Mouse (Mus musculus): ENCODE measurements at regions not wholly inside any gene's neighbourhood (a gene's known extent, or its start where the extent isn't known, plus 50 kb on each side); places are given as distances from the start of the nearest gene placed in this dataset.

GRCm38 (mm10) chr15:62297138-62297537, 1374.3 kb upstream of the A1bg start:
- Histone ChIP-seq H3K4me2 (ENCODE audit: insufficient read depth, low read depth, poor library complexity, severe bottlenecking) (no peak overlapping the region), H3K4me1 (ENCODE audit: control insufficient read depth in 1 of 2, insufficient read depth in 2 of 2) (peaks cover 4 to 13% of the 10 kb centered on the region in 2 experiments; a peak in 3 of 4 replicates), H3K27me3 (replicated peaks) (no peaks in the 10 kb centered on the region), H3K9me3 (replicated peaks; ENCODE audit: low read length) (no peaks in the 10 kb centered on the region), H3K9ac (ENCODE audit: insufficient read depth, low read depth) (no peak overlapping the region), H3K27ac (ENCODE audit: insufficient read depth, low read depth) (no peak overlapping the region), H3K36me3 (replicated peaks in 1 of 2; ENCODE audit: control insufficient read depth in 1 of 2, insufficient read depth in 1 of 2, low read length in 1 of 2) (no peaks in the 10 kb centered on the region), H3K4me3 (replicated peaks in 1 of 3; ENCODE audit: low read depth in 2 of 3, low read length in 2 of 3, poor library complexity in 1 of 3) (no peak overlapping the region), H3K79me2 (replicated peaks; ENCODE audit: control insufficient read depth, extremely low read depth, insufficient read depth, poor library complexity, severe bottlenecking) (no peaks in the 10 kb centered on the region)
- dilution Hi-C loops (cut with MboI; ENCODE audit: extremely low pct_ligation_motif_present, extremely low pct_unique_long_range_greater_than_20kb, low sequenced_read_pairs), result no loop called here
- TF ChIP-seq E2F4 (IDR thresholded peaks at IDR 0.05; ENCODE audit: insufficient replicate concordance, low read depth, low read length) (no peak), ZKSCAN1 (IDR thresholded peaks at IDR 0.05; ENCODE audit: borderline replicate concordance, low read depth, low read length) (peak; percentile 95), POLR2A (IDR thresholded peaks at IDR 0.05; ENCODE audit: low read depth, low read length) (no peak), GABPA (IDR thresholded peaks at IDR 0.05; ENCODE audit: insufficient replicate concordance, low read depth, low read length) (no peak)
- in situ Hi-C loops (cut with MboI; ENCODE audit: low pct_ligation_motif_present, low pct_unique_long_range_greater_than_20kb, low sequenced_read_pairs), result no loop called here
- no peak for DNase-seq (ENCODE audit: extremely low read depth)

DNA sequence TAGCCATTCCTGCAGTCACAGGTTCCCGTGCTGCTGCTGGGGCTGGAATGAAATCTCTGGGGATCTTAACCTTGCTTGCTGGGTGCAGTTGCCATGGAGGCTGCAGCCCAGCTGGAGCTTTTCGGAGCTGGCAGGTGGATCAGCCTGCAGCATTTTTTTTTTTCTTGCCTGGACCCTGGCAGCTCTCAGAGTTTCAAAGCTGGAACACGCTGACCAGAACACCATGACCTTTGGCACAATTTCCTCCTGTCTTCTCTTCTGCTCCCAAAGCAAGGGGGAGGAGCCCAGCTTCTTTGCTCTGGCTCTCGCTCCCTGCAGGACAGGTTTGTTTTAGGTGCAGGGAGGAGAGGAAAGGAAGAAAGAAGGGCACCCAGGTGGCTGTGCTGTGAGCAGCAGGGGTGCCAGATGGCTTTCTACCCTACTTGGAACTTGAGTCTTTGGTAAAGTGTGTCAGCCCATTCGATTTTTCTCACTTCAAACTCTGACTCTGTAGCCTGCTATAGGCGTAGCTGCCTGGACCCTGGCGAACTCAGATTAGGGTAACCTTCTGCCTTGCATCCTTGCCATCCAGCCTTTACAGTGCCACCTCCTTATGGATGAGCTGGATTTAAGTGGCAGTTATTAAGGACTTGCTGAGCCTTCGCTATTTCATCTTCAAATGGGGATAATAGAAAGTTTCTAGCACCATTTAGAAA, 1372.6 kb upstream of the A1bg start:
- H3K9me3 ChIP-seq (replicated peaks; ENCODE audit: low read length), result no peaks in the 10 kb centered on the region
- H3K4me1 ChIP-seq (ENCODE audit: control insufficient read depth in 1 of 2, insufficient read depth in 2 of 2), result peaks cover 10 to 20% of the 10 kb centered on the region in 2 experiments; a peak in 3 of 4 replicates
- H3K9ac ChIP-seq (ENCODE audit: insufficient read depth, low read depth), result no peak overlapping the region
- H3K27me3 ChIP-seq (replicated peaks), result no peaks in the 10 kb centered on the region
- peak overlapping the region; percentile 27; the same call in 1 of the 2 replicates for H3K4me2 ChIP-seq (ENCODE audit: insufficient read depth, low read depth, poor library complexity, severe bottlenecking)
- H3K79me2 ChIP-seq (replicated peaks; ENCODE audit: control insufficient read depth, extremely low read depth, insufficient read depth, poor library complexity, severe bottlenecking), result no peaks in the 10 kb centered on the region
- H3K27ac ChIP-seq (ENCODE audit: insufficient read depth, low read depth), result no peak overlapping the region
- H3K4me3 ChIP-seq (replicated peaks in 1 of 3; ENCODE audit: low read depth in 2 of 3, low read length in 2 of 3, poor library complexity in 1 of 3), result no peak overlapping the region
- no peak for DNase-seq (ENCODE audit: extremely low read depth)
- dilution Hi-C loops (cut with MboI; ENCODE audit: extremely low pct_ligation_motif_present, extremely low pct_unique_long_range_greater_than_20kb, low sequenced_read_pairs), result no loop called here
- TF ChIP-seq CHD1 (IDR thresholded peaks at IDR 0.05; ENCODE audit: low read depth, low read length) (no peak), ZNF384 (IDR thresholded peaks at IDR 0.05; ENCODE audit: low read depth, low read length) (0 out of 2 replicates have a peak, but pooled peaks have one; percentile 16), IRF4 (IDR thresholded peaks at IDR 0.05; ENCODE audit: low read depth, low read length) (0 out of 2 replicates have a peak, but pooled peaks have one; percentile 2), ZMIZ1 (IDR thresholded peaks at IDR 0.05; ENCODE audit: low read depth, low read length) (no peak)
- in situ Hi-C loops (cut with MboI; ENCODE audit: low pct_ligation_motif_present, low pct_unique_long_range_greater_than_20kb, low sequenced_read_pairs), result no loop called here
- H3K36me3 ChIP-seq (replicated peaks in 1 of 2; ENCODE audit: control insufficient read depth in 1 of 2, insufficient read depth in 1 of 2, low read length in 1 of 2), result no peaks in the 10 kb centered on the region

DNA sequence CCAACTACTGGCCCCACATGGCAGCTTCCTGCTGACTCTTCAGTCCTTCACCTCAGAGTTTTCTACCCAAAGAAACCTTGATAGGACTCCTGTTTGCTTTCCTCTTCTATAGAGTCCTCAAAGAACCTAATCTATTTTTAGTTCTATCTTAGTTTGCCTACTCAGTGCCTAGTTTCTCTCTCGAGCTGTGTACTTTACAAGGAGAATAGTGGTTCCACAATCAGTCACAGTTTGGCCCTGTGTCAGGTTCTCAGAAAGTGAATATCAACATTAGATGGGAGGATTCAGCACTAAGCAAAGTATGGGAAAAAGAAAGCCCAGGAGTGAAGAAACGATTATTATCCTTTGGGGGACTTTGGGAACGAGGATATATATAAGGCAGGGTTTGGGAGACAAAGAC, 1372.0 kb upstream of the A1bg start:
- dilution Hi-C loops (cut with MboI; ENCODE audit: extremely low pct_ligation_motif_present, extremely low pct_unique_long_range_greater_than_20kb, low sequenced_read_pairs), result no loop called here
- TF ChIP-seq NELFE (IDR thresholded peaks at IDR 0.05; ENCODE audit: low read depth, low read length), result no peak
- no peak for TF ChIP-seq JUND (conservative IDR thresholded peaks at IDR 0.05; ENCODE audit: low read depth, low read length)
- TF ChIP-seq IRF4 (IDR thresholded peaks at IDR 0.05; ENCODE audit: low read depth, low read length), result 0 out of 2 replicates have a peak, but pooled peaks have one; percentile 21
- Histone ChIP-seq H3K4me2 (ENCODE audit: insufficient read depth, low read depth, poor library complexity, severe bottlenecking) (peak overlapping the region; percentile 27; the same call in 1 of the 2 replicates), H3K9me3 (replicated peaks; ENCODE audit: low read length) (no peaks in the 10 kb centered on the region), H3K27ac (ENCODE audit: insufficient read depth, low read depth) (no peak overlapping the region), H3K36me3 (replicated peaks in 1 of 2; ENCODE audit: control insufficient read depth in 1 of 2, insufficient read depth in 1 of 2, low read length in 1 of 2) (no peaks in the 10 kb centered on the region), H3K4me3 (replicated peaks in 1 of 3; ENCODE audit: low read depth in 2 of 3, low read length in 2 of 3, poor library complexity in 1 of 3) (no peak overlapping the region), H3K27me3 (replicated peaks) (no peaks in the 10 kb centered on the region), H3K9ac (ENCODE audit: insufficient read depth, low read depth) (no peak overlapping the region), H3K79me2 (replicated peaks; ENCODE audit: control insufficient read depth, extremely low read depth, insufficient read depth, poor library complexity, severe bottlenecking) (no peaks in the 10 kb centered on the region), H3K4me1 (ENCODE audit: control insufficient read depth in 1 of 2, insufficient read depth in 2 of 2) (peaks cover 10 to 20% of the 10 kb centered on the region in 2 experiments; a peak in 3 of 4 replicates)
- in situ Hi-C loops (cut with MboI; ENCODE audit: low pct_ligation_motif_present, low pct_unique_long_range_greater_than_20kb, low sequenced_read_pairs), result no loop called here
- DNase-seq (ENCODE audit: extremely low read depth), result no peak
